Mouse (Mus musculus) T-helper 17 cell (primary cell): ENCODE results near the gene Dok4.
"Not testable (repeated sequence)": the region's sequence is repeated elsewhere in the genome, so short reads cannot be mapped to it uniquely, and the experiment has no call there.

Experiments
- in situ Hi-C, 2 experiments: fragments of 300-600 bp; cut with MboI, MseI; formaldehyde crosslinking; loops; 1 replicate in 1 of 2; 2 replicates in 1 of 2; pipeline ENCODE4 v1.15.1; 2025; ENCODE audit warnings: high pct_unique_total_duplicates in 2 of 2

The Dok4 gene

GRCm38 (mm10) chr8:94850049-94850448, 26.1 kb downstream of the Dok4 start:
- in situ Hi-C loops: no loop called here

DNA sequence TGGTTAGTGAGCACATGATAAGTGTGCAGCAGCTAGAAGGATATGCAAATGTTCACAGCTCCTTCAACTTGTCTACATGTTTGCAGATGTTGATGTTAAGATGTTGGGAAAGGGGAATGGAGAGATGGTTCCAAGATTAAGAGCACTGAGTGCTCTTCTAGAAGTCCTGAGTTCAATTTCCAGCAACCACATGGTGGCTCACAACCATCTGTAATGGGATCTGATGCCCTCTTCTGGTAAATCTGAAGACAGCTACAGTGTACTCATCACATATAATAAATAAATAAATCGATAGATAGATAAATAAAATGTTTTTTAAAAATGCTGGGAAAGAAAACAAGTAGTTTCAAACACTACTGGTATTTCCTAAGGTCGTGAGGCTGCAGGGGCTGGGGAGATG, 34.9 kb downstream of the Dok4 start:
- in situ Hi-C loops: no loop called here

DNA sequence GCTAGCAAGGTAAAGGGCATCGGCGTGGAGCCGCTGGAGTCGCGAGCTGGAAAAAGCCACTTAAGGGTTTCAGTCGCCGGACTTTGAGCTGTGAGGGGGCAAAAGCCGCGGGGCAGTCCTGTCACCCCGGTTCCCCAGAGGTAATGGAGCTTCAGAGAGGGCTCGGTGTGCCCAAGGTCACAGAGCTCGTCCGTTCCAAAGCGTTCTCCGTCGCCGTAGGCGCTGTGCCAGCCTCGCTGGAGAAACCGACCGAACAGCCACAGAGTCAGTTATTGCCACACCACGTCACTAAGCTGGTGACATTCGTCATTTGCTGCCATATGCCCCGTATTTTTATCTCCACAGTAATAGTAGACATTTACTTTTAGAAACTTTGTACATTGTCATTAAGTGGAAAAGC, 37.5 kb downstream of the Dok4 start:
- in situ Hi-C loops: no loop called here

- in situ Hi-C loops: no loop called here
These were observed 38.2 kb downstream of the Dok4 start, which contains the start of the genes Coq9 and Ciapin1 for GRCm38 (mm10) chr8:94837662-94838574. Gene Coq9, plus strand, starts transcription at chr8:94838321. Gene Ciapin1, minus strand, starts transcription at chr8:94838358.

- in situ Hi-C loops: no loop called here
These were observed 39.5 kb downstream of the Dok4 start for GRCm38 (mm10) chr8:94836456-94837240.

DNA sequence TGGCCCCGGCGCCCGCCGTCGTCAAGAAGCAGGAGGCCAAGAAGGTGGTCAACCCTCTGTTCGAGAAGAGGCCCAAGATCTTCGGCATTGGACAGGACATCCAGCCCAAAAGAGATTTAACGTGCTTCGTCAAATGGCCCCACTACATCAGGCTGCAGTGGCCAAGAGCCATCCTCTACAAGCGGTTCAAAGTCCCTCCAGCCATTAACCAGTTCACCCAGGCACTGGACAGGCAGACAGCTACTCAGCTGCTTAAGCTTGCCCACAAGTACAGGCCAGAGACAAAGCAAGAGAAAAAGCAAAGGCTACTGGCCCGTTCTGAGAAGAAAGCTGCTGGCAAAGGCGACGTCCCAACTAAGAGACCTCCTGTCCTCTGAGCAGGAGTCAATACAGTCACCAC, 40.4 kb downstream of the Dok4 start:
- in situ Hi-C loops: not testable (repeated sequence)

DNA sequence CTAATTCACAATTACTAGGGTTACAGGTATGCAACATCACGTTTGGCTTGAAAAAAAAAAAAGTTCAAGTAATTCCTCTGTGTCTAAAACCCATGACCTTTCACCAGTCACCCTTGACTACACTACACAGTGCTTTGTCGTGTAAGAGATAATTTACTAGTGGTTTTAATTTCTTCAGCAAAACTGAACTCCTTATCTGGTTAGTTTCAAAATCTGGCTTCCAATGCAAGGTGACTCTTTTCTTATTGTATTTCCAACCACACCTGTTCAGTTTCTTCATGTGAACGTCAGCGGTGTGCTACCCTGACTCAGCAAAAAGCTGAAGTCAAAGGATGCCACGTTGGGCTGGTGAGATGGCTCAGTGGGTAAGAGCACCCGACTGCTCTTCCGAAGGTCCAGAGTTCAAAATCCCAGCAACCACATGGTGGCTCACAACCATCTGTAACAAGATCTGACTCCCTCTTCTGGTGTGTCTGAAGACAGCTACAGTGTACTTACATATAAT, 42.2 kb downstream of the Dok4 start:
- in situ Hi-C loops: not testable (repeated sequence)

GRCm38 (mm10) chr8:94828284-94828683, 47.8 kb downstream of the Dok4 start:
- in situ Hi-C loops: no loop called here

DNA sequence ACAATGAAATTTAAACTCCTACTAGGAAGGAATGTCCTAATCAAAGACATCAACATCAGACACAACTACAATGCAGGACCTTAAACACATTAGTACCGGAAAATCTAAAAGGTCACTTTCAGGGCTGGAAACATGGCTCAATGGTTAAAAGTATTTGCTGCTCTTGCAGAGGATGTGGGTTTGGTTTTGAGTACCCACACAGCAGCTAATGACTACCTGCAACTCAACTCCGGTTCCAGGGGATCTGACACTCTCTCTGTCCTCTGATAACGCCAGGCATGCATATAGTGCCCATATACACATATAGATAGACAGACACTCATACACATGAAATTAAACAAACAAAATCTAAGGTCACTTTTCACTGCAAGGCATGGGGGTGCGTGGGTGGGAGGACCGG, 49.9 kb downstream of the Dok4 start:
- in situ Hi-C loops: no loop called here

DNA sequence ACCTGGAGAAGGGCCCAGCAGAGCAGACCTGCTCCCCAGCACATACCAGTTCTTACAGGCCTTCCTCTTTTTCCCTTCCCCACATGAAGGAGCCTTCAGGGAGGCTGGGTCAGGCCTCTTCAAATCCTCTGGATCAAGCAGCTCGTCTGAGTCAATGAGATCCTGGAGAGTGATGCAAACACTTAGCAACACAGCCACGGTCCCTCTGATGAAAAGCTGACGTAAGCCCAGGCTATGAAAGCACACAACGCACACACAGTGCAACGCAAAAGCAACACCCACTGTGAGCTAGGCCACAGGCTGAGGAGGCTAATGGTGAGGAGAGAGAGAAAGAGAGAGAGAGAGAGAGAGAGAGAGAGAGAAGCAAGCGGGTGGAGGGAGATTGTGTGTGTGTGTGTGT, 51.0 kb downstream of the Dok4 start:
- in situ Hi-C loops: no loop called here

- in situ Hi-C loops: loop anchor here (5.0 to 25.0 kb wide), 3 partner anchors 84 to 1464 kb away; no protein-coding TSS in a partner anchor
These were observed 53.2 kb downstream of the Dok4 start for GRCm38 (mm10) chr8:94822637-94823560.

DNA sequence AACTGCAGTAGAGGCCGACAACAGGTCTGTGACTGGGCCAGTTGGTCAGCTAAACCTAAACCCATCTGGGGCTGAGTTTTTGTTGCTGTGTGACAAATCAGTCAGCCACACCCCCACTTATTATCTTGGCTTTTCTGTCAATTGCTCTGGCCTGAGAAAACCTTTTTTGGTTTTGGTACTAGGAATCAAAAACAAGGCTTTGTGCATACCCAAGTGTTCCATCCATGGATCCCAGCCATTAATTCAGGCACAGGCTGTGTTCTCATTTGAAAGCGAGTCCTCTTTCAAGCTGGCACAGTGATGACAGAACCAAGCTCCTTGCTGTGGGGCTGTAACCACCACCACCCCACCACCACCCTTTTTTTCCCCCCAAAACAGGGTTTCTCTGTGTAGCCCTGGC, 54.7 kb downstream of the Dok4 start:
- in situ Hi-C loops: loop anchor here (5.0 to 25.0 kb wide), 3 partner anchors 86 to 1466 kb away; no protein-coding TSS in a partner anchor

DNA sequence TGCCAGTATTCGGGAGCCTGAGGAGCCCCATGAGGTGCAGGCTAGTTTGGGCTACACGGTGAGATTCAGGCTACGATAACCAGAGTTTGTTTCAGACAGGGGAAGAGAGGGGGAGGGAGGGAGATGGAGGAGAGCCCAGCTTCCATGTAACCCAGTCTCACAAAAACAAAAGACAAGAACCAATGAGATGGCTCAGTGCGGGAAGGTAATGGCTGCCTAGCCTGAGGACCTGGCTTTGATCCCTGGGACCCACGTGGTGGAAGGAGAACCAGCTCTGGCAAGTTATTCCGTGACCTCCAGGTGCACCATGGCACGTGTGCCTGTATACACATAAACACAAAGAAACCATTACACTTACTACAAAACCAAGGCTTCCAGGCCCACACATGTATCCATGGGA, 55.6 kb downstream of the Dok4 start:
- in situ Hi-C loops: loop anchor here (5.0 to 25.0 kb wide), 3 partner anchors 87 to 1467 kb away; no protein-coding TSS in a partner anchor

DNA sequence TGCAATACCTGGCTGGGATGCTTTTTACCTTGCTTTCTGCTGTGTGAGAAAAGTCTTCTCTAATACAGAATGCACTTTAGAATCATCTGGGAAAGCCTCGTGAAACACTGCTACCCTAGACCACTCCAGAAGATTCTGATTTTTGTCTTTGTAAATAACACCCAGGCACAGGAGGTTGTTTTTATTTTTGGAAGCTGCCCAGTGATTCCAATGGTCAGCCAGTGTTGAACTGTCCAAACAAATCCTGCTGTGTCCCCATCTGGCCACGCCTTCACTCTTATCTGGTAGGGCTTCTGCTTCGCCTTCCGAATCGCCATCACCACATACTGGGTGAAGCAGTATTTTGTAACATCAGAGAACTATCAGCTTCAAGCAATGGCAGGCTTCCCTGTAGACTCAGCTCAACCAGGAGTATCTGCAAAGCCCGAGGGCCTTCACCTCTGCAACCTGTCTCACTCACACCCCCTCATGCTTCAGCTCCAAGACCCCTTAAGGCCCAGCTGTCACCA, 56.4 kb downstream of the Dok4 start:
- in situ Hi-C loops: loop anchor here (5.0 to 25.0 kb wide), 4 partner anchors 63 to 1468 kb away; no protein-coding TSS in a partner anchor

DNA sequence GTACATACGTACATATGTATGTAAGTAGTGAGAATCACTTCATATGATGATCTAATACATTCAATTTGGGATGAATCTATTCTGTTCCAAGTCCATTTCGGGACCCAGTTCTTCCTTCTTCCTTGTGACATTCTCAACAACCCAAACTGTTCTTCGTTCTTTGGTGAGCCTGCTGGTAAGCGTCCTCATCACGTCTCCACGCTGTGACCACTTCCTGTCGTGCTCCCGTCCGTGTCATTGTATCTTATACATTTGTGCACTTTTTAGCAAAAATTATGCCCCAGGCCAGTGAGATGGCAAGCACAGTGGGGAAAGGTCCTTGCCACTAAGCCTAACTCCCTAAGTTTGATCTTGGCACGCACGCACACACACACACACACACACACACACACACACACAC, 58.2 kb downstream of the Dok4 start:
- in situ Hi-C loops: loop anchor here (5.0 to 25.0 kb wide), 2 partner anchors 64 to 1469 kb away; no protein-coding TSS in a partner anchor

GRCm38 (mm10) chr8:94814556-94814955, 61.6 kb downstream of the Dok4 start:
- in situ Hi-C loops: loop anchor here in 1 of 2 experiments (25.0 kb wide), 1 partner anchor 1473 kb away; no protein-coding TSS in a partner anchor
